Mouse (Mus musculus) hindbrain, embryonic 12.5 days (tissue): ENCODE data around the gene Eci2. TPM values are rescaled to one million over a fixed set of nuclear protein-coding genes. Genes with fewer than 3 reads are reported as not detected.
"Not testable (repeated sequence)": the region's sequence is repeated elsewhere in the genome, so short reads cannot be mapped to it uniquely, and the experiment has no call there.

ENCODE experiments used
- ATAC-seq: fragments of 200-750 bp; cut with Nextera tagmentation; 2 replicates; pipeline ENCODE4 v1.8.0; 2017; ENCODE audit warnings: moderate TSS enrichment; ENCODE audit not compliant: low FRiP score
- H3K27ac ChIP-seq: fragments of 300-500 bp; sonication (generic); 2 replicates; pipeline ENCODE4 v1.5.1; 2016; ENCODE audit warnings: mild to moderate bottlenecking
- H3K27me3 ChIP-seq: fragments of 300-500 bp; sonication (generic); 2 replicates; pipeline ENCODE4 v1.6.1; 2016; ENCODE audit warnings: mild to moderate bottlenecking
- H3K36me3 ChIP-seq: fragments of 300-500 bp; sonication (generic); 2 replicates; pipeline ENCODE4 v1.6.1; 2016; ENCODE audit warnings: mild to moderate bottlenecking
- H3K4me1 ChIP-seq: fragments of 300-500 bp; sonication (generic); 2 replicates; pipeline ENCODE4 v1.6.1; 2016
- H3K4me2 ChIP-seq: fragments of 300-500 bp; sonication (generic); replicated peaks from 2 replicates; pipeline ENCODE4 v1.6.1; 2016; ENCODE audit warnings: mild to moderate bottlenecking
- H3K4me3 ChIP-seq: fragments of 300-500 bp; sonication (generic); 2 replicates; pipeline ENCODE4 v1.5.1; 2016; ENCODE audit warnings: mild to moderate bottlenecking
- H3K9ac ChIP-seq: fragments of 300-500 bp; sonication (generic); 2 replicates; pipeline ENCODE4 v1.6.1; 2016; ENCODE audit warnings: mild to moderate bottlenecking, moderate library complexity
- H3K9me3 ChIP-seq: fragments of 300-500 bp; sonication (generic); replicated peaks from 2 replicates; pipeline ENCODE4 v1.6.1; 2016; ENCODE audit warnings: mild to moderate bottlenecking
- WGBS: fragments of 180-500 bp; shearing (Covaris S2); methylation state at CpG from one replicate; pipeline ENCODE4 v1.1.7; 2016; 5-methylcytosine and 5-hydroxymethylcytosine counted together
- polyA plus RNA-seq: library from polyadenylated mRNA; unstranded; fragments of >200 nt; fragmentation: Nextera tagmentation; extraction: Ambion mirVana; gene quantifications from 2 replicates; pipeline ENCODE4 v1.2.1, GENCODE M21; 2016

The Eci2 gene
- polyA plus RNA-seq, 1 experiment from 2014 or later, result 122 TPM

DNA sequence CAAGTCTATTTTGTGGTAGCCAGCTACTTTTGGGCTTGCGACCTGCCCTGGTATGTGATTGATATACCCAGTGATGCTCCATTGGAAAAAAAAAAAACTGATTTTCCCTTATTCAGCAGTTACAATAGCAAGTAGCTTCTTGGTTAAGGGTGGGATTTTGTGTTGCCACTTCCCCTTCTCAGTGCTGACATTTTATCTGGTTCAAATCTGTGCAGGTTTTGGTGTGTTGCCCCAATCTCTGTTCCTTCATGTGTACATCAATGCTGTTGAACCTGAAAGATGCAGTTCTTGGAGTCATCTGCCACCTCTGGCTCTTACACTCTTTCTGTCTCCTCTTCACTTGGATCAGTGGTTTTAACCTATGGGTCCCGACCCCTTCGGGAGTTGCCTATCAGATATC lies 1.5 kb upstream of the Eci2 start:
- Histone ChIP-seq H3K9ac (no peak overlapping the region), H3K4me3 (no peak overlapping the region), H3K4me1 (no peaks in the 10 kb centered on the region), H3K27ac (no peak overlapping the region), H3K27me3 (no peaks in the 10 kb centered on the region), H3K4me2 (no peak overlapping the region), H3K9me3 (no peaks in the 10 kb centered on the region), H3K36me3 (no peaks in the 10 kb centered on the region)
- WGBS, result 94% methylated on average over 3 of the region's 3 CpGs
- no peak for ATAC-seq

DNA sequence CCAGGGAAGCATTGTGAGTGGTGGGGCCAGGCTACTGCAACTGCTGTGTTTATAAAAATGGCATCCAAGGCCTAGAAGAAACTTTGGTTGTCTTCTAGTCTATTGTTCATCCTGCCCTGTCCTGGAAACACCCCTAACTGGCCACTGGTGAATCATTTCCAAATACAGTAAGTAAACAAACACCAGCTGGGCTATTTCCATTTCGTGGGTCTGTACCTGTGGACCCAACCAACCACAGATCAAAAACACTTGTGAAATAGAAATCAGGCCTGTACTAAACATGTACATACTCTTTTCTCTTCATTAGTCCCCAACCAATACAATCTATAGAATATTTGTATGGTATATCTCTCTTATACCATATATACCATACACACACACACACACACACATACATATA lies 3.5 kb downstream of the Eci2 start:
- ATAC-seq, result not testable (repeated sequence)

DNA sequence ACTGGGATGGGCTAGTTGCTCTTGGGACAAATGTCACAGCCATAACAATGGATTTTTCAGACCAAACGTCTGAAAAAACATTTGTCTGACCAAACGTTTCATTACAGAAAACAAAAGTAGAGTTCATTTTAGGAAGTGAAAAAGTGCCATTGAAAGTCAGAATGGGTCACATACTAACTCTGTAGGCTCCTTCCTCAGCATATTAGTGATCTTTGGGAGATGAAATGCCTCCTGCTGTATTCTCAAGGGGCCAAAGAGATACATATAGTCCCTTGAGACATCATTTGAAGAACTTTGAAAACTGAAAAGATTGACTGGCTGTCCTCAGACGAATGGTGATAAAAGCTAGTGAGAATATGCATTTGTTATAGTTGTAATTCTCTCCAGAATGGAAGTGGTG lies 6.5 kb downstream of the Eci2 start:
- H3K36me3 ChIP-seq, result no peaks in the 10 kb centered on the region
- H3K27me3 ChIP-seq, result no peaks in the 10 kb centered on the region
- H3K4me2 ChIP-seq, result no peak overlapping the region
- 75% methylated on average over 3 of the region's 3 CpGs for WGBS
- H3K4me3 ChIP-seq, result no peak overlapping the region
- H3K27ac ChIP-seq, result no peak overlapping the region
- no peak for ATAC-seq
- H3K9ac ChIP-seq, result no peak overlapping the region
- H3K9me3 ChIP-seq, result no peaks in the 10 kb centered on the region
- H3K4me1 ChIP-seq, result no peaks in the 10 kb centered on the region

More for the DNA sequence above, 3.5 kb downstream of the Eci2 start:
- not testable (repeated sequence) for H3K9ac ChIP-seq, H3K4me2 ChIP-seq, H3K27ac ChIP-seq, H3K4me3 ChIP-seq, H3K27me3 ChIP-seq, H3K9me3 ChIP-seq, H3K36me3 ChIP-seq, H3K4me1 ChIP-seq
- WGBS, result 45% methylated on average over 1 of the region's 1 CpGs

DNA sequence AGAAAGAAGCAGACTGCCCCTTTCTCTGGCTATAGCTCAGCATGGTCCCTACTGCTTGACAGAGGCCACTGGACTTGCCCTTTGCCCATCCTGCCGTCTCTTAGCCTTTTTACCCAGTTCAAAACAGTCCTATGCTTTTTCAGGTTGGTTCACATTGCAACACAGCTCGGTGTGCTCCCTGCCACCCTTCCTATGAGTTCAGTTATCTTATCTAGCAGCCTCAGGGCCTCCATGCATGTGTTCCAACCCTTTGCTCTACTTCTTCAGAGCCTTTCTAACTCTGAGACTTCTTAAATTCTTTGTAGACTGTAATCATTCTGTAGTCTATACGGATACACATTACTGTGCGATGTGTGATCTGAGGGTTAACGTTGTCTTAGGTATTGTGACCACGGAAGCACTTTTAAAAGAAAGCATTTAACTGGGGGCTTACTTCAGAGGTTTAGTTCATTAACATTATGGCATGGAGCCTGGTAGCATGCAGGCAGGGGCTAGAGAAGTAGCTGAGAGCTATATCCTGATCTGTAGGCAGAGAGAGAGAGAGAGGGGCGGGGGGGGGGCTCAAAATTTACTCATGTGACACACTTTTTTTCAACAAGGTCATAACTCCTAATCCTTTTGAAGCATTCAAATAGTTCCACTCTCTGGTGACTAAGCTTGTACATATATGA lies 7.9 kb downstream of the Eci2 start:
- no peak overlapping the region for H3K4me3 ChIP-seq
- no peak overlapping the region for H3K4me2 ChIP-seq
- no peaks in the 10 kb centered on the region for H3K4me1 ChIP-seq
- ATAC-seq, result no peak
- 86% methylated on average over 7 of the region's 7 CpGs for WGBS
- no peak overlapping the region for H3K9ac ChIP-seq
- H3K9me3 ChIP-seq, result 0 out of 2 replicates have a peak, but pooled peaks cover 4% of the 10 kb centered on the region
- no peak overlapping the region for H3K27ac ChIP-seq
- no peaks in the 10 kb centered on the region for H3K27me3 ChIP-seq
- H3K36me3 ChIP-seq, result no peaks in the 10 kb centered on the region

DNA sequence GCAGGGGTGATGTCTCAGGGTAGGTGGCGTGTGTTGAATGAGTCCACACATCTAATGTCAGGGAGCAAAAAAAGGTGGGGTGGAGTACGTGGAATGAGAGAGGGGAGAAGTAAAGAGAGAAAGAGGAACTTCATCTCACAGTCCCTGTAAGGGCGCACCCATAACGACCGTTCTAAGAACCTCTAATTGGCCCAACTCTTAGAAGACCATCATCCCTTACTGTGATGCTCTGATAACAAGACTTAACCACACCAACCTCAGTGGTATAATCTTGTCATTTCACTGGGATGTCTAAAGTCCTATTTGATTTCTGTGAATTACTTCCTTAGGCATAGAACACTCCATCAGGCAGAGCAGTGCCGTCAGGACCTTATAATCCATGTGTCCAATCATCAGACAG lies 9.5 kb downstream of the Eci2 start:
- Histone ChIP-seq H3K27me3 (no peaks in the 10 kb centered on the region), H3K4me2 (no peak overlapping the region), H3K9me3 (0 out of 2 replicates have a peak, but pooled peaks cover 5% of the 10 kb centered on the region), H3K27ac (no peak overlapping the region), H3K4me1 (no peaks in the 10 kb centered on the region), H3K36me3 (no peaks in the 10 kb centered on the region), H3K4me3 (no peak overlapping the region), H3K9ac (no peak overlapping the region)
- no peak for ATAC-seq
- whole genome bisulfite sequencing, result 89% methylated on average over 6 of the region's 6 CpGs

DNA sequence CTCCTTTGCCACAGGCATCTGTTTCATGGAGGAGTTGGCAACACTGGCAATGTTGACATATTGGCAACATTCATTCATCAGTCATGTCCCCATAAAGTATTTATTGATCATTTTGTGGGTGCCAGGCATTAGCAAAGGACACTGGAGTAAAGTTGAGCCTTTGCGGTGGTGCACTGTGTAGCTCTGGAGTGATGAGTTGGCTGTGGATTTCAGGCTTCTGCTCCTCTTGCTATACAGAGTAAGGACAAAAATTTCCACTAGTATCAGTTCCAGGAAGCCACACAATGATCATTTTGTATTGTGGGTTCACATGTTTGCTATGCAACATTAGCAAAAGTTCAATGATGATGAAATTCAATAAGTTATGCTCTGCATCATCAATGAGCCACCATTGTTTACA lies 10.8 kb downstream of the Eci2 start:
- Histone ChIP-seq H3K36me3 (no peaks in the 10 kb centered on the region), H3K4me1 (no peaks in the 10 kb centered on the region), H3K27ac (no peak overlapping the region), H3K4me2 (no peak overlapping the region), H3K4me3 (no peak overlapping the region), H3K9ac (no peak overlapping the region), H3K27me3 (no peaks in the 10 kb centered on the region), H3K9me3 (0 out of 2 replicates have a peak, but pooled peaks cover 5% of the 10 kb centered on the region)
- no peak for ATAC-seq
- 98% methylated on average over 1 of the region's 1 CpGs for WGBS

DNA sequence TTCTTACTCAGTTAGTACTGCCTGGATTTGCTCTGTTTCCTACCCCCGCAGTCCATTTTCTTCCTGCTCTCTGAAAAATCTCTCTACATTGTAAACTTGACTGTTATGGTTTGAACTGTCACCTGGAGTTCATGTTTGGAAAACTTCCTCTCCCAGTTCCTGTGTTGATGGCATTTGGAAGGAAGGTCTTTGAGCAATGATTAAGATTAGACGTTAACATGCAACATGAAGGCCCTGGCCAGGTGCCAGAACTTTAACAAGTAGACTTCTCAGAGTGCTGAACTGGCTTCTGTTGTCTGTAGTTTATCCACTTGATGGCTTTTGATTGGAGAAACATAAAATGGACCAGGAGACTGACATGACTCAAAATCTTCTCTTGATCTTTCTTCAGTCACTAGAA lies 31.0 kb downstream of the Eci2 start:
- no peak overlapping the region for H3K27ac ChIP-seq

DNA sequence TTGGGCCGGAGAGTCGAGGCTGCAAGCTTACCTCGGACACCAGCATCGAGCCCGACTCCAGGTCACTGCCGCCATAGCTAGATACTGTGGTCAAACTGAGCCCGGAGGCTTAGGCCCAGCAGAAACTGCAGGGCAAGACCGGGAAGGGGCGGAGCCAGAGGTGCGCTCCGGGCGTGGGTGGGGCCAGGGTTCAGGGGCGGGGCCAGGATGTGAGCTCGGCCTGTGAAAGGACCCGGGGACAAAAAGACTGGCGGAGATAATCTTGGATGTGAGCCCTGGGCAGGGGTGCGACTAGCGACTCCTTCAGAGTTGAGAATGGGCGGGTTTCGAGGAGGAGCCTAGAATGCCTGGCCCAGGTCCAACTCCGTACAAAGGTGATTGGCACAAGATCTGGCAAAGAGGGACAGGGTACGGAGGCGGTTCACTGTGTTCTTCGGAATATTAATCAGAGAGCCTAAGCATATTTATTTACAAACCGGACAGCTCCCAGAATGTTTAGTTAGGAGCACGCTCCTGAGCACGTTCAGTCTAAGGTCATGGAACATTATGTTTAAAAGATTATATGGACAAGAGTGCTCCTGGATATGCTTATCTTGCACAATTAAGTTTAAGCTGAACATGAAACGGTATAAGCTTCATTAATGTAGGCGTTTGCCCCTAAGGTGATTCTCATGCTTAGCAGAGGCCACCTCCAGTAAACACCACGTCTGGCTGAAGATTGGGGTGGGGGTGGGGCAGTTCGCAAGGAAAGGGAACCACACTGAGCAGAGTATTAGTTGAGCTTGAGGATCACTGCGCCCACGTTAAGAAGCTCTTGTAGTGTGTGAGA lies 32.7 kb downstream of the Eci2 start:
- Histone ChIP-seq H3K9me3 (no peaks in the 10 kb centered on the region), H3K4me3 (peak overlapping the region; percentile 59), H3K27me3 (no peaks in the 10 kb centered on the region), H3K9ac (peak overlapping the region; percentile 79), H3K27ac (peak overlapping the region; percentile 81), H3K4me1 (peaks cover 14% of the 10 kb centered on the region), H3K4me2 (peak overlapping the region; percentile 65), H3K36me3 (peaks cover 8% of the 10 kb centered on the region)
- under 1% methylated on average over 33 of the region's 33 CpGs for WGBS
- peak; percentile 99 for ATAC-seq

More for the DNA sequence above, 31.0 kb downstream of the Eci2 start:
- no peak overlapping the region for H3K9ac ChIP-seq
- WGBS, result 92% methylated on average over 2 of the region's 2 CpGs
- no peaks in the 10 kb centered on the region for H3K27me3 ChIP-seq
- no peak overlapping the region for H3K4me2 ChIP-seq
- H3K9me3 ChIP-seq, result no peaks in the 10 kb centered on the region
- no peak overlapping the region for H3K4me3 ChIP-seq
- H3K36me3 ChIP-seq, result no peaks in the 10 kb centered on the region
- no peak for ATAC-seq
- peaks cover 14% of the 10 kb centered on the region for H3K4me1 ChIP-seq

DNA sequence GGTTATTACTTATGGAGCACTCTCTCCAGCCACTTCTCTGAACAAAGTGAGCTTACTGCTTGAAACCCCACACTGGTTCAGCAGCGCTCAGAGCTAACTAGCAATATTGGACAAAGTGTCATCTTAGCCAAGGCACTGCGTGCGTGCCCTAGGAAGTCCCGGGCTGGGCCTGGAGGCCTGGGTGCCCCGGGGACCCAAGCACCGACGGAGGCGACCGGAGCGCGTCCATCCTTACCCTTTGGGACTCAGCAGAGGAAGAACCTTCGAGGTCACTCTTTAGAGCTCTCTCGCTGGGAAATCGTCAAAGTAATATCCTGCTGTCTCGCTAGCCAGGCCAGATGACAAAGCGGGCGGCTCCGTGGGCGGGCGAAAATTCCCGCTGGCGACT lies 33.3 kb downstream of the Eci2 start:
- H3K27ac ChIP-seq, result peak overlapping the region; percentile 81
- H3K27me3 ChIP-seq, result no peaks in the 10 kb centered on the region
- under 1% methylated on average over 22 of the region's 22 CpGs for WGBS
- peak; percentile 70 for ATAC-seq
- H3K4me3 ChIP-seq, result peak overlapping the region; percentile 59
- H3K4me2 ChIP-seq, result peak overlapping the region; percentile 65
- peaks cover 14% of the 10 kb centered on the region for H3K36me3 ChIP-seq
- H3K9me3 ChIP-seq, result no peaks in the 10 kb centered on the region
- H3K9ac ChIP-seq, result peak overlapping the region; percentile 79
- H3K4me1 ChIP-seq, result peaks cover 14% of the 10 kb centered on the region

DNA sequence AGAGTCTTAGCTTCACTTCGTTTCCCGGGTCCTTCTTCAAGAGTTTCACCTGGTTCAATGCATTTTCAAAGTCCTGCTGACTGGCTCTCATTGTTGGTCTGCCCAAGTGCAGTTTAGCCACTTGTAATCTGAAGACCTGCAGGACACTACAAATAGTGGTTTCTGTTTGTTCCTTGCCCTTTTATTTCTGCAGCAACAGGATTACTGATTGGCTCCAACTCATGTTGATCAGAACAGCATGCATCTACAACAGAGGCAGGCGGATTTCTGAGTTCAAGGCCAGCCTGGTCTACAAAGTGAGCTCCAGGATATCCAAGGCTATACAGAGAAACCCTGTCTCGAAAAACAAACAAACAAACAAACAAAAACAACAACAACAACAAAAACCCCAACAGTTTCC lies 33.8 kb downstream of the Eci2 start:
- ATAC-seq, result no peak
- 80% methylated on average over 4 of the region's 4 CpGs for WGBS
- H3K4me3 ChIP-seq, result peak overlapping the region; percentile 59
- H3K27me3 ChIP-seq, result no peaks in the 10 kb centered on the region
- H3K4me1 ChIP-seq, result peaks cover 14% of the 10 kb centered on the region
- H3K36me3 ChIP-seq, result peaks cover 19% of the 10 kb centered on the region
- H3K27ac ChIP-seq, result peak overlapping the region; percentile 81; the same call in 1 of the 2 replicates
- no peaks in the 10 kb centered on the region for H3K9me3 ChIP-seq
- H3K4me2 ChIP-seq, result peak overlapping the region; percentile 65
- peak overlapping the region; percentile 79; the same call in 1 of the 2 replicates for H3K9ac ChIP-seq

DNA sequence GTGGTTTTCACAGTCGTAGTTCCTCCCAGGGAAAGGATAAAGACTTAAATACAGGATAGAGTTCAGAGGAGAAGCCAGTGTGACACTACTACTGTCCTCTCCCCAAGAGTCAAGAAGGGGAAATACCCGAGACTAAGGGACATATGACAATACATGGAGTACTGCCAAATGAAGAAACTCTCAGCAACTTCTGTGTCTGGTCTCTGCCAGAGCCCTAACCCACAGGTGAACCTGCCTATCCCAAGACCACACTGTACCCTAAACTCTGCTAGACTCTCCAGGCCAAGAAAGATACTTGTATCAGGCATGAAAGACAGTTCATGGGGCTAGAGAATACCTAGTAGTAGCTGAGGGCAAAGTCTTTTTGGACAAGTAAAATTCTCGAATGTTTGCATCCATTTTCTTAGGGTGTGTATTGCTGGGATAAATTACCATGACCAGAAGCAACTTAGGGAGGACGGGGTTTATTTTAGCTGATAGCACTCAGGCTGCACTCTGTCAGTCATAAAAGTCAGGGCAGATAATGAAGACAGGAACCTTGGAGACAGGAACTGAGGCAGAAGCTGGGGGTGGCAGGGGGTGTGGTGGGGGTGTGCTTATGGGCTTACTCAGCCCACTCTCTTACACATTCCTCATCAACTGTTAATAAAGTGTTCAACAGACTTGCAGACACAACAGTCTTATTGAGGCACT lies 35.2 kb downstream of the Eci2 start:
- peaks cover 14% of the 10 kb centered on the region for H3K4me1 ChIP-seq
- 85% methylated on average over 4 of the region's 4 CpGs for WGBS
- H3K27me3 ChIP-seq, result no peaks in the 10 kb centered on the region
- peaks cover 33% of the 10 kb centered on the region for H3K36me3 ChIP-seq
- H3K9ac ChIP-seq, result no peak overlapping the region
- no peak overlapping the region for H3K4me2 ChIP-seq
- no peak overlapping the region for H3K4me3 ChIP-seq
- H3K9me3 ChIP-seq, result no peaks in the 10 kb centered on the region
- no peak overlapping the region for H3K27ac ChIP-seq
- ATAC-seq, result no peak

DNA sequence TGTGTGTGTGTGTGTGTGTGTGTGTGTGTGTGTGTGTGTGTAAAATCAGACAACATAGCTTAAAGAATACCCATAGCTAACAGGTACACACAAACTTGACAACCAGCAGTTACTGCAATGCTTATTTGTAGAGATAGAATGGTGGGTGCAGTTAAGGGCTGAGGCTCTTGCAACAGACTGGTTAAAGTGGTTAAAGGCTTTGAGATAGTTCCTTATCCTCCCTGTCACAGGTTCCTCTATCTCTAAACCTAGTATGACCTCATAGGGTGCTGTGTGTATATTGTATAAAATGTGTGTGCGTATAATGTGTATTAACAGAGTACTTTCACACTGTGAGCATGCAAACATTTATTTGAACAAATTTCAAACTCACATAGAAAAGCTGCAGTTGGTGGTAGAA lies 43.4 kb downstream of the Eci2 start:
- H3K36me3 ChIP-seq, result peaks cover 74% of the 10 kb centered on the region
- ATAC-seq, H3K27ac ChIP-seq, H3K4me3 ChIP-seq, H3K4me1 ChIP-seq, H3K9ac ChIP-seq, H3K9me3 ChIP-seq, H3K4me2 ChIP-seq, H3K27me3 ChIP-seq: not testable (repeated sequence)
- WGBS, result 94% methylated on average over 1 of the region's 1 CpGs
